Mouse (Mus musculus): ENCODE measurements around the gene Cyp26c1.

DNA sequence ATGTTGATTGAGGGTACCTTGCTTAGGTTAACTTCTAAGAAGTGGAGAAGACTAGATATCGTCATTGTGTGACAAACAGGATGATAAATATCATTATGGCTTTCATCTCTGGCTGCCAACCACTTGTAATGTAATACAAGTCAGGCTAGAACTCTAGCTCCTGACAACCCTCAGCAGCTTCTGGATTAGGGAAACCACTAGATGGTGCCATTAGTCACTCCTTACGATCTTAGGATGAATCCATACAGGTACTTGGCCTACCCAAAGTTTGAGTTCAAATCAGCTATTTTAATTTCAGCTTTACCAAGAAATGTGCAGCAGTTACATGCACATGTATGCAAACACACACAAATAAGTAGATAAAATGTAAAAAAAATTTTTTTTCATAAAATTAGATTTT lies 37.4 kb upstream of the Cyp26c1 start:
- no peak for TF ChIP-seq CTCF (IDR thresholded peaks at IDR 0.05; ENCODE audit: extremely low read depth, insufficient read length, insufficient replicate concordance, low read depth, low read length)
- TF ChIP-seq POLR2A (IDR thresholded peaks at IDR 0.05; ENCODE audit: low read depth, low read length): no peak
